Mouse (Mus musculus) stomach, embryonic 16.5 days (tissue): ENCODE measurements at regions not wholly inside any gene's neighbourhood (a gene's known extent, or its start where the extent isn't known, plus 50 kb on each side); places are given as distances from the start of the nearest gene placed in this dataset.

Experiments
- ATAC-seq: fragments of 200-750 bp; cut with Nextera tagmentation; 2 replicates; pipeline ENCODE4 v1.8.0; 2017; ENCODE audit warnings: moderate number of reproducible peaks, moderate TSS enrichment; ENCODE audit not compliant: insufficient read depth, low FRiP score
- H3K27ac ChIP-seq: fragments of 300-500 bp; sonication (generic); 2 replicates; pipeline ENCODE4 v1.5.1; 2014; ENCODE audit warnings: low read length
- H3K27me3 ChIP-seq: fragments of 300-500 bp; sonication (generic); 2 replicates; pipeline ENCODE4 v1.6.1; 2014; ENCODE audit warnings: low read length, control low read depth, mixed read lengths; ENCODE audit not compliant: control insufficient read depth, insufficient read depth
- H3K36me3 ChIP-seq: fragments of 300-500 bp; sonication (generic); 2 replicates; pipeline ENCODE4 v1.6.1; 2014; ENCODE audit warnings: low read length; ENCODE audit not compliant: control insufficient read depth, insufficient read depth
- H3K4me1 ChIP-seq: fragments of 300-500 bp; sonication (generic); 2 replicates; pipeline ENCODE4 v1.6.1; 2014; ENCODE audit warnings: low read length, control low read depth, mixed read lengths; ENCODE audit not compliant: control insufficient read depth, insufficient read depth
- H3K4me2 ChIP-seq: fragments of 300-500 bp; sonication (generic); 2 replicates; pipeline ENCODE4 v1.6.1; 2014; ENCODE audit warnings: low read depth, low read length, mixed read lengths
- H3K4me3 ChIP-seq: fragments of 300-500 bp; sonication (generic); replicated peaks from 2 replicates; pipeline ENCODE4 v1.5.1; 2014; ENCODE audit warnings: mild to moderate bottlenecking, low read length
- H3K9ac ChIP-seq: fragments of 300-500 bp; sonication (generic); 2 replicates; pipeline ENCODE4 v1.6.1; 2014; ENCODE audit warnings: low read length
- H3K9me3 ChIP-seq: fragments of 300-500 bp; sonication (generic); replicated peaks from 2 replicates; pipeline ENCODE4 v1.6.1; 2016; ENCODE audit warnings: low read length, control low read depth; ENCODE audit not compliant: control insufficient read depth
- WGBS: fragments of 180-500 bp; shearing (Covaris S2); extraction: QIAGEN DNeasy Blood & Tissue Kit; methylation state at CpG from one replicate; pipeline ENCODE4 v1.1.7; 2014; 5-methylcytosine and 5-hydroxymethylcytosine counted together

- Histone ChIP-seq H3K4me3 (no peak overlapping the region), H3K9ac (no peak overlapping the region), H3K27ac (peak overlapping the region; percentile 29; the same call in 1 of the 2 replicates), H3K9me3 (no peaks in the 10 kb centered on the region), H3K4me2 (no peak overlapping the region), H3K27me3 (no peaks in the 10 kb centered on the region), H3K4me1 (peaks cover 2% of the 10 kb centered on the region; the same call in 1 of the 2 replicates), H3K36me3 (no peaks in the 10 kb centered on the region)
- no peak for ATAC-seq
- 86% methylated on average over 4 of the region's 4 CpGs for WGBS
Measured at GRCm38 (mm10) chr3:149117684-149118056, 127.3 kb upstream of the Adgrl2 start.

DNA sequence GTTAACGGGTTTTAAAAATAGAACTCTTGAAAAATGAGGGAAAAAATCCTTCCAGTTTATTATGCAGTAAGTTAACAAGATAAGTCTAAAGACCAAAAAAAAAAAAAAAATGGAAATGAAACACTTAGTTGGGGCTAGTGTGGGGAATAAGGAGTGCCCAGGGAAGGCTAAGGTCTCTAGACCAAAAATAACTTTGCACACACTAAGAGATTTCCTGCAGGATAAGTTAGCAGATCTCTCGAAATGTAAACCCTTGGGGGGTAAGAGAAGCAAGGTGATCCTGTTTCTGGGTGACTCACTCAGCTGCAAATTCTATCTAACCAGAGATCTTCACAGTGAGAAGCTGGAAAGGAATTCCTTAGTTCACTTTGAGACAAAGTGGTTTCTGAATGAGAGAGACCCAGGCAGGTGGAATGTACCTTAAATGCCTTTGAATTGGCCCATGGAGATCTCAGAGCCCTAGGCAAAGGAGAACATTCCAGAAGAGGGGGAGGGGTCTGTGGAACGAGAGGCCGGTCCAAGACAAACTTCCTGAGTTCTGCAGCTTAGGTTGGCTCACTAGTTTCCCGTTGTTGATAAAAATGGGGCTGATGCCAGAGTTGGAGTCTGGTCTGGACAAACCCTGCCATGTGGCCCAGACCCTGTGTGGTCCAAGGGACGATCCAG is 126.8 kb upstream of the Adgrl2 start:
- Histone ChIP-seq H3K27ac (peak overlapping the region; percentile 29; the same call in 1 of the 2 replicates), H3K4me2 (no peak overlapping the region), H3K27me3 (no peaks in the 10 kb centered on the region), H3K4me3 (no peak overlapping the region), H3K9ac (no peak overlapping the region), H3K9me3 (no peaks in the 10 kb centered on the region), H3K4me1 (peaks cover 2% of the 10 kb centered on the region; the same call in 1 of the 2 replicates), H3K36me3 (no peaks in the 10 kb centered on the region)
- no peak; the same call in 1 of the 2 replicates for ATAC-seq
- WGBS, result 36% methylated on average over 6 of the region's 6 CpGs

GRCm38 (mm10) chr3:149116604-149117003 is 126.2 kb upstream of the Adgrl2 start:
- H3K4me1 ChIP-seq, result peaks cover 2% of the 10 kb centered on the region; the same call in 1 of the 2 replicates
- no peak overlapping the region for H3K4me2 ChIP-seq
- H3K4me3 ChIP-seq, result no peak overlapping the region
- no peak overlapping the region for H3K9ac ChIP-seq
- no peak overlapping the region for H3K27ac ChIP-seq
- no peaks in the 10 kb centered on the region for H3K27me3 ChIP-seq
- H3K9me3 ChIP-seq, result no peaks in the 10 kb centered on the region
- 62% methylated on average over 11 of the region's 11 CpGs for WGBS
- no peaks in the 10 kb centered on the region for H3K36me3 ChIP-seq
- no peak; the same call in 1 of the 2 replicates for ATAC-seq

- Histone ChIP-seq H3K4me2 (no peak overlapping the region), H3K27ac (no peak overlapping the region), H3K36me3 (no peaks in the 10 kb centered on the region), H3K4me1 (peaks cover 5% of the 10 kb centered on the region), H3K9ac (no peak overlapping the region), H3K4me3 (no peak overlapping the region), H3K27me3 (no peaks in the 10 kb centered on the region), H3K9me3 (no peaks in the 10 kb centered on the region)
- 55% methylated on average over 12 of the region's 12 CpGs for WGBS
- ATAC-seq, result no peak
Measured at GRCm38 (mm10) chr3:149115901-149116300, 125.5 kb upstream of the Adgrl2 start.

- 74% methylated on average over 6 of the region's 6 CpGs for WGBS
- no peak for ATAC-seq
- Histone ChIP-seq H3K27ac (peak overlapping the region; percentile 76; the same call in 1 of the 2 replicates), H3K4me1 (peaks cover 5% of the 10 kb centered on the region), H3K4me3 (no peak overlapping the region), H3K36me3 (no peaks in the 10 kb centered on the region), H3K9ac (no peak overlapping the region), H3K4me2 (peak overlapping the region; percentile 30; the same call in 1 of the 2 replicates), H3K9me3 (no peaks in the 10 kb centered on the region), H3K27me3 (no peaks in the 10 kb centered on the region)
Measured at GRCm38 (mm10) chr3:149112878-149113277, 122.5 kb upstream of the Adgrl2 start.

GRCm38 (mm10) chr3:149111529-149112439 is 121.4 kb upstream of the Adgrl2 start:
- peak; percentile 92 for ATAC-seq
- WGBS, result 50% methylated on average over 19 of the region's 19 CpGs
- H3K27ac ChIP-seq, result peak overlapping the region; percentile 77

DNA sequence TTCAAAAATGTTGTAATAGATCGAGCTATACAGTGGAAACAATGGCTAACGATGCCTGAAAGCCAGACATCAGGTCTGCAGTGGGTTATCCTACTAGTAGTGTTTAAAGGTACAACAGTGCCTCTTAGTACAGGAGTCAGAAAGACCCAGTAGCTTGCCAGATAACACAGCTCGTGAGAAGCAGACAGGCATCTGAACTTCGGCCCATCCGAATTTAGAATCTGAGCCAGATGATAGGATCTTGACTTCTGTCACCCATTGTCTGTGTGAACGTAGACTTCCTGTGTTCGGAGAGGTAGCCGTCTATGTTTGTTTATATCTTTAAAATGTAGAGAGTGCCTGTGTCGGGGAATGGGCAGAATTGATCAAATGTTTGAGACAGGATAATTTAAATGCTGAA is 120.5 kb upstream of the Adgrl2 start:
- Histone ChIP-seq H3K36me3 (no peaks in the 10 kb centered on the region), H3K9ac (no peak overlapping the region), H3K4me1 (peaks cover 3% of the 10 kb centered on the region; the same call in 1 of the 2 replicates), H3K4me3 (no peak overlapping the region), H3K4me2 (no peak overlapping the region), H3K27ac (no peak overlapping the region), H3K9me3 (no peaks in the 10 kb centered on the region), H3K27me3 (no peaks in the 10 kb centered on the region)
- 43% methylated on average over 9 of the region's 9 CpGs for WGBS
- ATAC-seq, result no peak

More at GRCm38 (mm10) chr3:149111529-149112439, 121.4 kb upstream of the Adgrl2 start:
- H3K27me3 ChIP-seq, result no peaks in the 10 kb centered on the region
- H3K4me3 ChIP-seq, result no peak overlapping the region
- H3K36me3 ChIP-seq, result no peaks in the 10 kb centered on the region
- H3K4me2 ChIP-seq, result peak overlapping the region; percentile 30; the same call in 1 of the 2 replicates
- no peak overlapping the region; the same call in 1 of the 2 replicates for H3K9ac ChIP-seq
- H3K4me1 ChIP-seq, result peaks cover 3% of the 10 kb centered on the region
- H3K9me3 ChIP-seq, result no peaks in the 10 kb centered on the region

DNA sequence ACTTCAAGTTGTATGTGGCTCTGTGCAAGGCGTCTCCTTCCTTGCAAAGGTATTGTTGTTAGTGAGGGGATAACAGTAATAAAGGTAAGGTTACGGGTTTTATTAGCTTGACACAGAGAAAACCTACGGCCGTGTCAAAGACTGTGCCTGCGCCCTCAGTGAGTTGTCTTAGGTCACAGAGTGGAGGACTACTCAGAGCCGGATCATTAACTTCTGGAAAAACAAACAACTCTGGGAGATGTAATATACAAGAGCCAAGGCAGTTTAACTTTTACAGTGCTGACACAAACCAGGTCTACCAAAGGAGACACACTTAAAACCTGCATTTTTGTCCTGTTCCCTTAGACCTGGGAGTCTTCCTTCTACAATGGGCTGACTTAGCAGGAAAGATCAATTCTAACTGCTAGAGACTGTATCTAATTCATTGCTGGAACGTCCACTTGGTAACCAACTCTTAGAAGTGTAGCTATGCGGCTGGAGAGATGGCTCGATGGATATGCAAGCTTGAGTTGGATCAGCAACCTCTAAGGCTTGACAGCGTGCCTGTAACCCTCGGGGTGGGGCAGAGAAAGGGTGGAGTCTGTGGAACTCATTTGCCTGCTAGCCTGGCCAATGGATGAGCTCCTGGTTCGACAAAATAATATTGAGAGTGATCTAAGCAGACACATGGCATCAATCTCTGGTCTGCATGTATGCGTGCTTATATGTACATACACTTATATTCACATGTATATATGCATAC is 115.5 kb upstream of the Adgrl2 start:
- H3K9ac ChIP-seq, result no peak overlapping the region
- 66% methylated on average over 13 of the region's 13 CpGs for WGBS

More for the DNA sequence above, 115.5 kb upstream of the Adgrl2 start:
- Histone ChIP-seq H3K4me3 (no peak overlapping the region), H3K4me2 (no peak overlapping the region), H3K36me3 (no peaks in the 10 kb centered on the region), H3K27ac (no peak overlapping the region), H3K9me3 (no peaks in the 10 kb centered on the region), H3K4me1 (no peaks in the 10 kb centered on the region), H3K27me3 (no peaks in the 10 kb centered on the region)
- ATAC-seq, result no peak
